Mouse (Mus musculus): Measurements from ENCODE around the gene Txndc5. TPM values are rescaled to one million over a fixed set of nuclear protein-coding genes. Genes with fewer than 3 reads are reported as not detected.

Txndc5 gene
- polyA plus RNA-seq, 1 experiment from 2014 or later = 59.8 TPM

GRCm38 (mm10) chr13:38515431-38515830 lies 13.2 kb downstream of the Txndc5 start:
- no peak overlapping the region for H3K4me3 ChIP-seq (replicated peaks; ENCODE audit: low read length)
- no peak overlapping the region for H3K27ac ChIP-seq (ENCODE audit: low read length)
- ATAC-seq = no peak
- no peak overlapping the region for H3K4me2 ChIP-seq (ENCODE audit: low read length)
- peaks cover 23% of the 10 kb centered on the region for H3K36me3 ChIP-seq (ENCODE audit: control insufficient read depth, insufficient read depth)
- H3K9me3 ChIP-seq (ENCODE audit: control insufficient read depth, low read length) = no peaks in the 10 kb centered on the region
- 95% methylated on average over 2 of the region's 2 CpGs for WGBS
- no peaks in the 10 kb centered on the region for H3K27me3 ChIP-seq (replicated peaks; ENCODE audit: control insufficient read depth, insufficient read depth, low read length)
- no peaks in the 10 kb centered on the region for H3K4me1 ChIP-seq (replicated peaks; ENCODE audit: control insufficient read depth, insufficient read depth, low read length)
- H3K9ac ChIP-seq (replicated peaks; ENCODE audit: low read depth, low read length) = no peak overlapping the region

GRCm38 (mm10) chr13:38513921-38514320 lies 14.7 kb downstream of the Txndc5 start:
- H3K27me3 ChIP-seq (replicated peaks; ENCODE audit: control insufficient read depth, insufficient read depth, low read length) = no peaks in the 10 kb centered on the region
- H3K36me3 ChIP-seq (ENCODE audit: control insufficient read depth, insufficient read depth) = peaks cover 21% of the 10 kb centered on the region
- no peaks in the 10 kb centered on the region for H3K9me3 ChIP-seq (ENCODE audit: control insufficient read depth, low read length)
- WGBS = 97% methylated on average over 7 of the region's 7 CpGs
- no peak for ATAC-seq
- H3K4me3 ChIP-seq (replicated peaks; ENCODE audit: low read length) = no peak overlapping the region
- no peak overlapping the region for H3K27ac ChIP-seq (ENCODE audit: low read length)
- H3K9ac ChIP-seq (replicated peaks; ENCODE audit: low read depth, low read length) = no peak overlapping the region
- H3K4me2 ChIP-seq (ENCODE audit: low read length) = no peak overlapping the region
- no peaks in the 10 kb centered on the region for H3K4me1 ChIP-seq (replicated peaks; ENCODE audit: control insufficient read depth, insufficient read depth, low read length)

- H3K4me1 ChIP-seq (replicated peaks; ENCODE audit: control insufficient read depth, insufficient read depth, low read length) = no peaks in the 10 kb centered on the region
- H3K27ac ChIP-seq (ENCODE audit: low read length) = no peak overlapping the region
- H3K27me3 ChIP-seq (replicated peaks; ENCODE audit: control insufficient read depth, insufficient read depth, low read length) = no peaks in the 10 kb centered on the region
- no peak overlapping the region for H3K4me2 ChIP-seq (ENCODE audit: low read length)
- no peak for ATAC-seq
- peaks cover 11% of the 10 kb centered on the region for H3K36me3 ChIP-seq (ENCODE audit: control insufficient read depth, insufficient read depth)
- no peak overlapping the region for H3K4me3 ChIP-seq (replicated peaks; ENCODE audit: low read length)
- 88% methylated on average over 10 of the region's 10 CpGs for WGBS
- H3K9ac ChIP-seq (replicated peaks; ENCODE audit: low read depth, low read length) = no peak overlapping the region
- no peaks in the 10 kb centered on the region for H3K9me3 ChIP-seq (ENCODE audit: control insufficient read depth, low read length)
These were observed 16.6 kb downstream of the Txndc5 start for GRCm38 (mm10) chr13:38511979-38512378.

DNA sequence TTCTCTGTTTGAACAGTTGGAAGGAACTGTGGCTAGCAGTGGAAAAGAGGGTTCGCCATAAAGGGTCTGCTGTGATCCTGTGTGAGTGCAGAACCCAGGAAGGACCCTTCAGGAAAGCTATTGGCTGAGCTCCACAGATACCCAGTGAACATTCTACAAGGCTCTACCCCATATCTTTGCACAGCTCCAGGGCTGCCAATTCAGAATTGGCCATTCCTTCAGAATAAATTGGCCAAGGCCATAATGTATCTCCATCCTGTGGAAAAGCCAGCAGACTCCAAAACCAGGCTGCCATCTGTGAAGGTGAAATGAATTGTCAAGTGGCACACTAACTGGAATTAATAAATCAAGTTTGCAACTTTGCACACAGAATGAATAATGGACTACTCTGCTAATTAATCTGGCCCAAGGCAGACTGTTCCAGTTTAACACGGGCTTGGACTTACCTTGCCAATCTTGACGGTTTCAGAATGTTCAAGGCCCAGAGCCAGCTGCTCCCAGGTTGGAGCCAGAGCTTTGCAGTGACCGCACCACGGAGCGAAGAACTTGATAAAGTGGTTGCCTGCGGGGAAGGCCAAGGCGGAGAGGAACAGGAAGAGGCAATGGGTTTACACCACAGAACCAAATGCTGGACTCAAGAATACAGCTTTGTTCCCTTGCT lies 18.8 kb downstream of the Txndc5 start:
- no peaks in the 10 kb centered on the region for H3K27me3 ChIP-seq (replicated peaks; ENCODE audit: control insufficient read depth, insufficient read depth, low read length)
- H3K4me2 ChIP-seq (ENCODE audit: low read length) = no peak overlapping the region
- H3K9ac ChIP-seq (replicated peaks; ENCODE audit: low read depth, low read length) = no peak overlapping the region
- peaks cover 4% of the 10 kb centered on the region; the same call in 1 of the 2 replicates for H3K36me3 ChIP-seq (ENCODE audit: control insufficient read depth, insufficient read depth)
- peak; percentile 72; the same call in 1 of the 2 replicates for ATAC-seq
- no peaks in the 10 kb centered on the region for H3K4me1 ChIP-seq (replicated peaks; ENCODE audit: control insufficient read depth, insufficient read depth, low read length)
- H3K27ac ChIP-seq (ENCODE audit: low read length) = no peak overlapping the region
- WGBS = 77% methylated on average over 8 of the region's 8 CpGs
- no peaks in the 10 kb centered on the region for H3K9me3 ChIP-seq (ENCODE audit: control insufficient read depth, low read length)
- H3K4me3 ChIP-seq (replicated peaks; ENCODE audit: low read length) = no peak overlapping the region

DNA sequence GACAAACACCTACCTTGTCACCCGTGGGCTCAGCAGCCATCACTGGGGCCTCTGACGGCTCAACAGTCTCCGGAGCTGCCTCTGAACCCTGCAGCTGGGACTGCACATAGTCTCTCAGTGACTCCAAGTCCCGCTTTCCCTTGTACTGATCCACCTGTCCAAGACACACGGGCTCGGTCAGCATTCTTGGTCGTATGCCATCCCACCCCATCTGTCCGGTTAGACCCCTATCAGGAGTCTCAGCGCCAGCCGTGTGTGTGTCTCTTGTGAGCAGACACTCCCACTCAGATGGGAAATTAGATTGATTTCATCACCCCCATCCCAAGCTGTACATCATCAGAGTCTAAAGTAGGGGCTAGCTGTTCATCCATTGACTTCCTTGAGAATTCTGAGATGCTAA lies 21.7 kb downstream of the Txndc5 start:
- Histone ChIP-seq H3K4me2 (ENCODE audit: low read length) (no peak overlapping the region), H3K4me3 (replicated peaks; ENCODE audit: low read length) (no peak overlapping the region), H3K27ac (ENCODE audit: low read length) (no peak overlapping the region), H3K4me1 (replicated peaks; ENCODE audit: control insufficient read depth, insufficient read depth, low read length) (no peaks in the 10 kb centered on the region), H3K36me3 (ENCODE audit: control insufficient read depth, insufficient read depth) (peaks cover 7% of the 10 kb centered on the region), H3K9me3 (ENCODE audit: control insufficient read depth, low read length) (no peaks in the 10 kb centered on the region), H3K9ac (replicated peaks; ENCODE audit: low read depth, low read length) (no peak overlapping the region), H3K27me3 (replicated peaks; ENCODE audit: control insufficient read depth, insufficient read depth, low read length) (no peaks in the 10 kb centered on the region)
- 94% methylated on average over 10 of the region's 10 CpGs for WGBS
- no peak for ATAC-seq

GRCm38 (mm10) chr13:38506320-38506719 lies 22.3 kb downstream of the Txndc5 start:
- H3K36me3 ChIP-seq (ENCODE audit: control insufficient read depth, insufficient read depth) = peaks cover 10% of the 10 kb centered on the region
- H3K4me2 ChIP-seq (ENCODE audit: low read length) = no peak overlapping the region
- H3K4me3 ChIP-seq (replicated peaks; ENCODE audit: low read length) = no peak overlapping the region
- no peak overlapping the region for H3K27ac ChIP-seq (ENCODE audit: low read length)
- H3K9ac ChIP-seq (replicated peaks; ENCODE audit: low read depth, low read length) = no peak overlapping the region
- no peaks in the 10 kb centered on the region for H3K4me1 ChIP-seq (replicated peaks; ENCODE audit: control insufficient read depth, insufficient read depth, low read length)
- ATAC-seq = no peak
- no peaks in the 10 kb centered on the region for H3K27me3 ChIP-seq (replicated peaks; ENCODE audit: control insufficient read depth, insufficient read depth, low read length)
- H3K9me3 ChIP-seq (ENCODE audit: control insufficient read depth, low read length) = no peaks in the 10 kb centered on the region
- WGBS = 86% methylated on average over 8 of the region's 8 CpGs

DNA sequence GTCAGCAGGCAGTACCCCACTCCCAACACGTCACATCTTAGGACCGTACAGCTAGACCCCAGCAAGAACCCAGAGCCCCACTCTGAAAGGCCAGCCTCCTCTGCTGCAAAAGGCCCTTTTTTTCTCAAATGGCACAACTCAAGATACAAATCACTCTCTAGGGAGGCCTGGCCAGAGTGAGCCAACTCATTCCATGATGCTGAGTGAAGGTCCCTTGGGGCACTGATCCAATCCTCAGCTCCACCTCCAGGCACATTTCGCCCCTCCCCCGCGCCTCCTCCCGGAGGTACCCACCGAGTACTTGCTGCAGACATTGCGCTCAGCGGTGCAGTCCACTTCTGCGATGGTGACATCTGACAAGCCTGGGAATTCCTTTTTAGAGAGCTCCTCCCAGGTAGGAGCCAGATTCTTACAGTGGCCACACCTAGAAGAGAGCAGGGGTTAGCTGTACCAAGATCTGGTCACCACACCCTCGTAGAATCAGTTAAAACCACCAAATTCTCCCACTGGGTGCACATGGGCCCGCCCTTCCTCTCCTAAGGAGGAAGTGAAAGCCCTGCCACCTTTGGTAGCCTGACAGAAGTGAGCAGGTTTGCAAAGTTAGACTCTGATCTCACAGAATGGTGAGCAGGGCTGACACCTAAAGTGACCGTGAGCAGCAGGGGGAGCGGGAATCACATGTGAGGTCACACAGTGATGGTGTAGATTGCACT lies 25.3 kb downstream of the Txndc5 start:
- Histone ChIP-seq H3K27me3 (replicated peaks; ENCODE audit: control insufficient read depth, insufficient read depth, low read length) (no peaks in the 10 kb centered on the region), H3K4me3 (replicated peaks; ENCODE audit: low read length) (no peak overlapping the region), H3K27ac (ENCODE audit: low read length) (no peak overlapping the region), H3K36me3 (ENCODE audit: control insufficient read depth, insufficient read depth) (peaks cover 12% of the 10 kb centered on the region), H3K9ac (replicated peaks; ENCODE audit: low read depth, low read length) (no peak overlapping the region), H3K9me3 (ENCODE audit: control insufficient read depth, low read length) (no peaks in the 10 kb centered on the region), H3K4me1 (replicated peaks; ENCODE audit: control insufficient read depth, insufficient read depth, low read length) (no peaks in the 10 kb centered on the region), H3K4me2 (ENCODE audit: low read length) (no peak overlapping the region)
- ATAC-seq = no peak
- WGBS = 94% methylated on average over 14 of the region's 14 CpGs

GRCm38 (mm10) chr13:38501314-38501713 lies 27.3 kb downstream of the Txndc5 start:
- H3K27ac ChIP-seq (ENCODE audit: low read length) = no peak overlapping the region
- WGBS = 94% methylated on average over 12 of the region's 12 CpGs
- H3K4me2 ChIP-seq (ENCODE audit: low read length) = no peak overlapping the region
- H3K27me3 ChIP-seq (replicated peaks; ENCODE audit: control insufficient read depth, insufficient read depth, low read length) = no peaks in the 10 kb centered on the region
- no peaks in the 10 kb centered on the region for H3K4me1 ChIP-seq (replicated peaks; ENCODE audit: control insufficient read depth, insufficient read depth, low read length)
- H3K4me3 ChIP-seq (replicated peaks; ENCODE audit: low read length) = no peak overlapping the region
- H3K9me3 ChIP-seq (ENCODE audit: control insufficient read depth, low read length) = no peaks in the 10 kb centered on the region
- no peak for ATAC-seq
- H3K9ac ChIP-seq (replicated peaks; ENCODE audit: low read depth, low read length) = no peak overlapping the region
- peaks cover 12% of the 10 kb centered on the region for H3K36me3 ChIP-seq (ENCODE audit: control insufficient read depth, insufficient read depth)

DNA sequence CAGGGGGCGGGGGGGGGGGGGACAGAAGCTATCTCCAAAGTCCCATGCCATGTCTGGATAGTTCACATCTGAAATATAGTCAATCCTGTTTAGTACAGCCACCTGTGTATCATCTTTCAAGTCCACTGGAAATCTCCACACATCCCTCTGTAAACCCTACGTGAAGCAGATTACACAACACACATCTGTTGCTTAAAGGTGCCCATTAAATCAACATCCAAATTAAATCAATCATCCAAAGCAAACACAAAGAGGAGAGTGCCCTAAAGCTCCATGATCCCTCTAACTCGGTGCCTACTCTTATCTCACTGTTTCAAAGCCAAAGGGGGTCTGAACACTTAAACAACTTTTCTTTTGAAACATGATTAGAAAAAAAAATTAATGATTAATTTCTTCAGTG lies 31.9 kb downstream of the Txndc5 start:
- Histone ChIP-seq H3K27me3 (replicated peaks; ENCODE audit: control insufficient read depth, insufficient read depth, low read length) (no peaks in the 10 kb centered on the region), H3K9me3 (ENCODE audit: control insufficient read depth, low read length) (no peaks in the 10 kb centered on the region), H3K9ac (replicated peaks; ENCODE audit: low read depth, low read length) (no peak overlapping the region), H3K36me3 (ENCODE audit: control insufficient read depth, insufficient read depth) (peaks cover 9% of the 10 kb centered on the region), H3K4me2 (ENCODE audit: low read length) (no peak overlapping the region), H3K27ac (ENCODE audit: low read length) (no peak overlapping the region), H3K4me3 (replicated peaks; ENCODE audit: low read length) (no peak overlapping the region), H3K4me1 (replicated peaks; ENCODE audit: control insufficient read depth, insufficient read depth, low read length) (no peaks in the 10 kb centered on the region)
- no peak for ATAC-seq
- WGBS = 58% methylated on average over 3 of the region's 3 CpGs
